Mouse (Mus musculus) heart, embryonic 11.5 days (tissue): ENCODE data around the gene Dynll1. TPM values are rescaled to one million over a fixed set of nuclear protein-coding genes. Genes with fewer than 3 reads are reported as not detected.

Source experiments
- ATAC-seq: fragments of 200-750 bp; cut with Nextera tagmentation; replicated peaks from 2 replicates; pipeline ENCODE4 v1.8.0; 2017; ENCODE audit warnings: moderate library complexity; ENCODE audit not compliant: insufficient number of reproducible peaks, low FRiP score, low TSS enrichment
- H3K27ac ChIP-seq: fragments of 300-500 bp; sonication (generic); 2 replicates; pipeline ENCODE4 v1.5.1; 2014; ENCODE audit warnings: mild to moderate bottlenecking, low read depth, low read length
- H3K27me3 ChIP-seq: fragments of 300-500 bp; sonication (generic); 2 replicates; pipeline ENCODE4 v1.6.1; 2014; ENCODE audit warnings: mild to moderate bottlenecking, low read length, mixed read lengths; ENCODE audit not compliant: control insufficient read depth, insufficient read depth
- H3K36me3 ChIP-seq: fragments of 300-500 bp; sonication (generic); 2 replicates; pipeline ENCODE4 v1.6.1; 2014; ENCODE audit warnings: mild to moderate bottlenecking, low read length, moderate library complexity, mixed read lengths; ENCODE audit not compliant: control insufficient read depth, insufficient read depth
- H3K4me1 ChIP-seq: fragments of 300-500 bp; sonication (generic); 2 replicates; pipeline ENCODE4 v1.6.1; 2014; ENCODE audit warnings: low read length; ENCODE audit not compliant: control insufficient read depth, insufficient read depth
- H3K4me2 ChIP-seq: fragments of 300-500 bp; sonication (generic); 2 replicates; pipeline ENCODE4 v1.6.1; 2014; ENCODE audit warnings: mild to moderate bottlenecking, moderate library complexity
- H3K4me3 ChIP-seq: fragments of 300-500 bp; sonication (generic); 2 replicates; pipeline ENCODE4 v1.5.1; 2014; ENCODE audit warnings: low read depth, low read length
- H3K9ac ChIP-seq: fragments of 300-500 bp; sonication (generic); 2 replicates; pipeline ENCODE4 v1.6.1; 2014; ENCODE audit warnings: mild to moderate bottlenecking, low read depth, low read length, moderate library complexity
- H3K9me3 ChIP-seq: fragments of 300-500 bp; sonication (generic); replicated peaks from 2 replicates; pipeline ENCODE4 v1.6.1; 2016; ENCODE audit warnings: low read length; ENCODE audit not compliant: control insufficient read depth
- WGBS: fragments of 180-500 bp; shearing (Covaris S2); extraction: QIAGEN DNeasy Blood & Tissue Kit; methylation state at CpG from one replicate; pipeline ENCODE4 v1.1.7; 2014; ENCODE audit not compliant: insufficient replicate concordance; 5-methylcytosine and 5-hydroxymethylcytosine counted together
- polyA plus RNA-seq: library from polyadenylated mRNA; unstranded; fragments of >200 nt; fragmentation: Nextera tagmentation; extraction: Ambion mirVana; gene quantifications from 2 replicates; pipeline ENCODE4 v1.2.1, GENCODE M21; 2014

Dynll1 gene
- polyA plus RNA-seq, 1 experiment from 2014 or later, result 1,540 TPM

- ATAC-seq, result peak; percentile 73
- H3K4me1 ChIP-seq, result peaks cover 51% of the 10 kb centered on the region
- no peaks in the 10 kb centered on the region for H3K36me3 ChIP-seq
- no peaks in the 10 kb centered on the region for H3K27me3 ChIP-seq
- no peaks in the 10 kb centered on the region for H3K9me3 ChIP-seq
- peak overlapping the region; percentile 56 for H3K4me2 ChIP-seq
- peak overlapping the region; percentile 23; the same call in 1 of the 2 replicates for H3K4me3 ChIP-seq
- 34% methylated on average over 8 of the region's 8 CpGs for WGBS
- no peak overlapping the region for H3K9ac ChIP-seq
- peak overlapping the region; percentile 90 for H3K27ac ChIP-seq
Measured at GRCm38 (mm10) chr5:115266787-115267468, 33.9 kb downstream of the Dynll1 start.

GRCm38 (mm10) chr5:115266340-115266739 lies 34.5 kb downstream of the Dynll1 start:
- Histone ChIP-seq H3K4me1 (peaks cover 51% of the 10 kb centered on the region), H3K4me3 (no peak overlapping the region), H3K36me3 (no peaks in the 10 kb centered on the region)

GRCm38 (mm10) chr5:115262502-115263291 lies 38.1 kb downstream of the Dynll1 start:
- Histone ChIP-seq H3K9me3 (no peaks in the 10 kb centered on the region), H3K4me3 (no peak overlapping the region), H3K27ac (no peak overlapping the region), H3K27me3 (no peaks in the 10 kb centered on the region), H3K4me2 (no peak overlapping the region), H3K36me3 (peaks cover 15% of the 10 kb centered on the region), H3K4me1 (peaks cover 21% of the 10 kb centered on the region), H3K9ac (no peak overlapping the region)
- no peak for ATAC-seq
- 87% methylated on average over 14 of the region's 14 CpGs for WGBS

More at GRCm38 (mm10) chr5:115266340-115266739, 34.5 kb downstream of the Dynll1 start:
- H3K9me3 ChIP-seq, result no peaks in the 10 kb centered on the region
- H3K27me3 ChIP-seq, result no peaks in the 10 kb centered on the region
- peak overlapping the region; percentile 36 for H3K4me2 ChIP-seq
- WGBS, result 68% methylated on average over 5 of the region's 5 CpGs
- H3K27ac ChIP-seq, result peak overlapping the region; percentile 16
- ATAC-seq, result 0 out of 2 replicates have a peak, but pooled peaks have one; percentile 24
- H3K9ac ChIP-seq, result no peak overlapping the region; the same call in 1 of the 2 replicates

- Histone ChIP-seq H3K27me3 (no peaks in the 10 kb centered on the region), H3K36me3 (peaks cover 19% of the 10 kb centered on the region), H3K9me3 (no peaks in the 10 kb centered on the region), H3K9ac (no peak overlapping the region), H3K4me2 (no peak overlapping the region), H3K4me3 (no peak overlapping the region), H3K27ac (no peak overlapping the region), H3K4me1 (peaks cover 13% of the 10 kb centered on the region)
- WGBS, result 76% methylated on average over 1 of the region's 1 CpGs
- ATAC-seq, result no peak
Measured at GRCm38 (mm10) chr5:115261880-115262279, 38.9 kb downstream of the Dynll1 start.

DNA sequence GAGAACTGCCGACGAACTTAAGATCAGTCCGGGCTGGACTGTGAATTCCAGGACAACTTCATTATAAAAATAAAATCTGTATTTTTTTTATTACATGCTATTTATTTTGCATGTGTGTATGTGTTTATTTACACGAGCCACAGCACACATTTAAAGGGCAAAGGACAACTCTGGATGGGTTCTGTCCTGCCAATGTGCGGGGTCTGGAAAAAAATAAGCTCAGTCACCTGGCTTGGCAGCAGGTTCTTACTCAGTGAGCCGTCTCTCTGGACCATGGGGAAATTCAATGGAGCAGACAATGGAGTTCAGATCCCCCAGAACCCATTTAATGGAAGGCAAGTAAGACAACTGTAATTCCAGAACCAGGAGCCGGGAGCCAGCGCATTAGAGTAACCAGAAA lies 39.7 kb downstream of the Dynll1 start:
- no peak overlapping the region for H3K4me2 ChIP-seq
- no peak overlapping the region for H3K27ac ChIP-seq
- 89% methylated on average over 8 of the region's 8 CpGs for WGBS
- no peak for ATAC-seq
- H3K9ac ChIP-seq, result no peak overlapping the region
- peaks cover 5% of the 10 kb centered on the region for H3K4me1 ChIP-seq
- peaks cover 26% of the 10 kb centered on the region for H3K36me3 ChIP-seq
- no peaks in the 10 kb centered on the region for H3K9me3 ChIP-seq
- H3K4me3 ChIP-seq, result no peak overlapping the region
- H3K27me3 ChIP-seq, result no peaks in the 10 kb centered on the region

DNA sequence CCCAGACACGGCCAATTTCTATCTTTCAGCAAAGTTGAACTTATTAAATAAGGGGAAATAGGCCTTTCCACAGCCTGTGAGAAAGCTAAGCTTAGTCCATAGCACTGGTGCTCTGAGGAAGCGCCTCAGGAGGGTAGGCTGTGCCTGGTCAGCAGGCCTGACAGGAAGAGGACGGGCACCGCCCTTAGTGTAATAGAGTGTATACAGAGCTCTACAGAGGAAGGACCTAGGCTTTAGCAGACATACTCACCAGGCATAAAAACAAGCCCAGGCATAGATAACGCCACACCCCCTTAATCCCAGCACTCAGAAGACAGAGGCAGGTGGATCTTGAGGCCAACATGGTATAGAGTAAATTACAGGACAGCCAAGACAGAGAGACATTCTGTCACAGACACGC lies 40.4 kb downstream of the Dynll1 start:
- Histone ChIP-seq H3K4me2 (no peak overlapping the region), H3K9ac (no peak overlapping the region), H3K4me1 (no peaks in the 10 kb centered on the region; the same call in 1 of the 2 replicates), H3K27ac (no peak overlapping the region), H3K4me3 (no peak overlapping the region), H3K36me3 (peaks cover 34% of the 10 kb centered on the region), H3K27me3 (no peaks in the 10 kb centered on the region), H3K9me3 (no peaks in the 10 kb centered on the region)
- WGBS, result 81% methylated on average over 6 of the region's 6 CpGs
- ATAC-seq, result no peak

- WGBS, result 90% methylated on average over 10 of the region's 10 CpGs
- H3K36me3 ChIP-seq, result peaks cover 38% of the 10 kb centered on the region
- H3K9ac ChIP-seq, result no peak overlapping the region
- no peaks in the 10 kb centered on the region for H3K9me3 ChIP-seq
- no peaks in the 10 kb centered on the region for H3K27me3 ChIP-seq
- H3K4me1 ChIP-seq, result no peaks in the 10 kb centered on the region
- no peak overlapping the region for H3K4me3 ChIP-seq
- ATAC-seq, result no peak
- H3K4me2 ChIP-seq, result no peak overlapping the region
- H3K27ac ChIP-seq, result no peak overlapping the region
Measured at GRCm38 (mm10) chr5:115256909-115257546, 43.8 kb downstream of the Dynll1 start.

- 81% methylated on average over 1 of the region's 1 CpGs for WGBS
- H3K4me1 ChIP-seq, result no peaks in the 10 kb centered on the region
- no peak for ATAC-seq
- H3K27me3 ChIP-seq, result no peaks in the 10 kb centered on the region
- H3K9me3 ChIP-seq, result no peaks in the 10 kb centered on the region
- H3K4me3 ChIP-seq, result no peak overlapping the region
- no peak overlapping the region for H3K4me2 ChIP-seq
- H3K9ac ChIP-seq, result no peak overlapping the region
- H3K27ac ChIP-seq, result no peak overlapping the region
- H3K36me3 ChIP-seq, result peaks cover 49% of the 10 kb centered on the region
Measured at GRCm38 (mm10) chr5:115255472-115255871, 45.3 kb downstream of the Dynll1 start.
